Mouse (Mus musculus) heart, postnatal 4 days (tissue): ENCODE data around the gene Heatr3. TPM values are rescaled to one million over a fixed set of nuclear protein-coding genes. Genes with fewer than 3 reads are reported as not detected.

Source experiments
- DNase-seq: peaks from one replicate; pipeline ENCODE4 v3.0.0; 2021
- total RNA-seq, 2 experiments: library from RNA; stranded (reverse); gene quantifications; 2 replicates each; pipeline ENCODE4 v1.2.3; 2021

The Heatr3 gene
- total RNA-seq: 10 to 100 TPM; 24.0 to 24.6 TPM

DNA sequence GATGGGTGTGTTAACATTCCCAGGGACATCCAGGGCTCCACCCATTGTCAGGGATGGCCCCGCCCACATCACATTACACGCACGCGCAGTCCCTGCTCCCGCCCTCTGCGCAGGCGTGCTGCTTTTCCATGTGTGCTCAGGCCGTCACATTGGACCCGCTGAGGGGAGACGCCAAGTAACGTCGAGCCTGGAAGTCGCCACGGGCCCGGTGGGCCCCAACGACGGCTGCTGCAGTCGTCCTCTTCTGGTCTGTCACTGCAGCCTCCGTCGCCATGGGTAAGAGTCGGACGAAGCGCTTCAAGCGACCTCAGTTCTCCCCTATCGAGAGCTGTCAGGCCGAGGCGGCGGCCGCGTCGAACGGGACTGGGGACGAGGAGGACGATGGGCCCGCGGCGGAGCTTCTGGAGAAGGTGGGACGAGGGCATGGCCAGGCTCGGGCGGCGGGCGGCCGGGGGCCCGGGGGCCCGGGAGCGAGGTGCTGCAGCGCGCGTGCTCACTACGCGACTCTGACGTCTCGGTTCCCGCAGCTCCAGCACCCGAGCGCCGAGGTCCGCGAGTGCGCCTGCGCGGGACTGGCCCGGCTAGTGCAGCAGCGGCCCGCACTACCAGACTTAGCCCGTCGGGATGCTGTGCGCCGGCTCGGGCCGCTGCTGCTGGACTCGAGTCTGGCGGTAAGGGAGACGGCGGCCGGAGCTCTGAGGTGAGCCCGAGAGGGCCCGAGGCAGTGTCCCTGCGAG is at the start of gene Heatr3:
Gene Heatr3, plus strand, starts transcription at position 108 of the 737 bp plus-strand sequence.
- peak; percentile 98 for DNase-seq

DNA sequence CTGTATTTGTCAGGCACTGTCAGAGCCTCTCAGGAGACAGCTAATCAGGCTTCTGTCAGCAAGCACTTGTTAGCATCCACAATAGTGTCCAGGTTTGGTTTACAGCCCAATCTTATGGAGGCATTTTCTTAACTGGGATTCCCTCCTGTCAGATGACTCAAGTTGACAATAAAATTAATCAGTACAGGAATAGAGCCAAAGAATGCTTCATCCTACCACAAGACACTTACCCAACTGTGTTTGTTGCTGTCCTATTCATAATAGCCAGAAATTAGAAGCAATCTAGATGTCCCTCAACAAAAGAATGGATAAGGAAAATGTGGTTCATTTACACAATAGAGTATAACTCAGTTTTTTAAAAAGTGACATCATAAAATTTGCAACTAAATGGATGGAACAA is 49.6 kb upstream of the Heatr3 start:
- DNase-seq: no peak

DNA sequence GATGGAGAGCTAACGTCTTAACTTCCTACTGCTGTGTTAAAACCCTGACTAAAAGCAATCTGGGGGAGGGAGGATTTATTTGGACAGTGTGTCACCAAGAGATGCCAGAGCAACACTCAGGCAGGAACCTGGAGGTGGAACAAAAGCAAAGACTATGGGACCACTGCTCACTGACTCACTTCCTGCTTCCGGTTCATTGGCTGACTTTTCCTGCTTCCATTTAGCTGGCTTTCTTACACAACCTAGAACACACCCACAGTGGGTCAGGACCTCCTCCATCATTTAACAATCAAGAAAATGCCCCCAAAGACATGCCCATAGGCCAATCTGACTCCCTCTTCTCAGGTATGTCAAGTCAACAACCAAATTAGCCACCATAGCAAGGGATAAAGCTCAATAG is 46.0 kb upstream of the Heatr3 start:
- no peak for DNase-seq

DNA sequence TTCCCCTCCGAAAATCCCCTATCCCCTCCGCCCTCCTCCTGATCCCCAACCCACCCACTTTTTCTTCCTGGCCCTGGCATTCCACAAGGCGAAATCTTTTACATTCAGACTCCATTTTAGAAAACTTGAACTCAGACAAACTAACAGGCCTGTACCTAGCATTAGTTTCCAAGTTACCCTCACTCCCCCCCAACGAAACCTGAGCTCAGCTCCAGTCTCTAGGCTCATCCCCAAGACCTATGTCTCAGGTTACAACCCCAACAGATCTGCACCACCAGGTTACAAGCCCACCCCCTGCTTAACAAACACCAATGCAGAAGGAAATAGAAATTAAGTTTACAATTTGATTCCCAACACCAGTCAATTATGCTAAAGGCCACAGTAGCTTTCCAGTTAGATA is 44.3 kb upstream of the Heatr3 start:
- DNase-seq: no peak

DNA sequence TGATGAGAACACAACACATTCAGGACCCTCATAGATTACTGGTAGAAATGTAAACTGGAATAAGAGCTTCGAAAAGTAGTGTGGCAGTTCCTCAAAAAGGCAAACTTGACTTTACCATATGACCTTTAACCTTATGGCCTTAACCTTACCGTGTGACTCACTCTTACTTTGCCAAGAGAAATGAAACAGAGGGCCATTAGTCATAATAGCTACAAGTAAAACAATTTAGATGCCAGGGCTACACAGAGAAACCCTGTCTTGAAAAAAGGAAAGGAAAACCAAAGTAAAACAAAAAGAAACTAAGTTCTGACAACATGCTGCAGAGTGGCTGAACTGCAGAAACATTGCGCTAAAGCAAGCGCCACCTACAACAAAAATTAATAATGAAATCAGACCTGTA is 38.8 kb upstream of the Heatr3 start:
- no peak for DNase-seq

DNA sequence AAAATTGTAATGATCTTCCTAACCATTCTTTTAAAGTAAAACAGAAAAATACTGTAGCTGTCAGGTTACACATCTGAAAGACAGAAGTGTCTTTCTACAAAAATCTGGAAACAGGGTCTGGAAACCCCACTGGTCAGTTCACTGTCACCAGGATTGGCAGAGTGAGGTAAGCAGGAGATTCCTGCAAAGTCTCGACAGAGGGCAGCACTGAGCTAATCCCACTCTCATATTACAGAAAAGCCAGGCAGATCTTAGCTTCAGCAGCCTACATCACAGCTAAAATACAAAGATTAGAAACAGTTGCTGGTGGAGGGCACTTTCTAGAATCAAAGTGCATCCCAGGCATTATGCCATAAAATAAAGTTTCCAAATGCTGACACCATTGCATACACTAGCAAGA is 38.1 kb upstream of the Heatr3 start:
- peak; percentile 53 for DNase-seq

DNA sequence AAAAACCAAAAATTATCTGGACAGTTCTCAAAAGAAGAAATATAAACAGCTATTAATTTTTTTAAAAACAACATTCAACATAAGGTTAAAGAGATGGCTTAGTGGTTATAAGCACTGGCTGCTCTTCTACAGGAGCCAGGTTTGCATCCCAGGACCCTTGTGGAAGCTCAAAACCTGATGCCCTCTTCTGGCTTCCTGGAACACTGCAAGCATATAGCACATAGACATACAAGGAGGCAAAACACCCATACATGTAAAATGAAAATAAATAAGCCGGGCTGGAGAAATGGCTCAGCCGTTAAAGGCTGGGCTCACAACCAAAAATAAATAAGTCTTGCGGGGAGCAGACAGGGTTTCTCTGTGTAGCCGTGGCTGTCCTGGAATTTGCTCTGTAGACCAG is 28.4 kb upstream of the Heatr3 start:
- DNase-seq: no peak

DNA sequence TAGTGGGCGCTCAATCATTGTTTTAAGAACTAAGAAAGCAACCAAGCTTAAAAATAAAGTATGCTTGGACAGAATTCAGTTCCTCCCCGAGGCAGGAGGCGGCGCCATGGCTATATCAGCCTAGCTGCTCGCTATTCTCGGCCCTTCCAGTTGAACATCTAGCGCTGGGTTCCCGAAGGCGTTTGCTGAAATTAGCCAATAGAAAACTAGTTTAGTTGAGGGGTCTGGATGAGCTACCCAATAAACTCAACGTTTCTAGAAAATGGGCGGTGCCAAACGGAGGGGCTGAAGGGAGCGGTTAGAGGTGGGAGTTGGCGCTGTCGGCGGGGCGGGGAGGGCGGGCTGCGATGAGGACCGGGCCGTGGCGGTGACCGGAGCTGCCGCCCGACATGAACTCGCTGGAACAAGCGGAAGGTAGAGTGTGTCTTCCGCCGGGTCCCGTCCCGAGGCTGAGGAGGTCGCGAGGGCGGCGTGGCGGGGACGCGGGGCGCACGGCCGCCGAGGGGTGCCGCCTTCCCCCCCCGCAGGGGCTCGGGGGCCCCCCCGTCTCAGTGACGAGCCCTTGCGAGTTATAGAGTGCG is 19.1 kb upstream of the Heatr3 start, which contains the start of gene Cnep1r1:
Gene Cnep1r1, plus strand, starts transcription at position 314 of the 581 bp plus-strand sequence.
- peak; percentile 96 for DNase-seq

DNA sequence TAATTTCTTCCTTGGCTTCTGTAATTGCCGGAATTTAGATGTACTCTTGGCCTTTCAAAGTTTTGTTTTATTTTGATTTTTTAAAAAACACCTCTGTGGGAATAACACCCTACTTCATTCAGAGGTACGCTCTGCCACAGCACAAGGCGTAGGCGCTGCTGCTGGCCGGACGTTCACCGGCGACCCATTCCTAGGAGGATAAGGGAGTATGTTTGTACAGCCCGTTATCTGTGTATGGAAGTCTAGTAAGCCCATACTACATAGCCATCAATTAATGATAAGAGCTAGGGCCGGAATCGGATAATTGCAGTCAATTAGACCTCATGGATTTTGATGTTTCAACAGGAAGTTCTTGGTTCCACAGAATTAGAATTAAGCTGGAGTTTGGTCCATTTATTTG is 18.6 kb upstream of the Heatr3 start:
- peak; percentile 11 for DNase-seq

DNA sequence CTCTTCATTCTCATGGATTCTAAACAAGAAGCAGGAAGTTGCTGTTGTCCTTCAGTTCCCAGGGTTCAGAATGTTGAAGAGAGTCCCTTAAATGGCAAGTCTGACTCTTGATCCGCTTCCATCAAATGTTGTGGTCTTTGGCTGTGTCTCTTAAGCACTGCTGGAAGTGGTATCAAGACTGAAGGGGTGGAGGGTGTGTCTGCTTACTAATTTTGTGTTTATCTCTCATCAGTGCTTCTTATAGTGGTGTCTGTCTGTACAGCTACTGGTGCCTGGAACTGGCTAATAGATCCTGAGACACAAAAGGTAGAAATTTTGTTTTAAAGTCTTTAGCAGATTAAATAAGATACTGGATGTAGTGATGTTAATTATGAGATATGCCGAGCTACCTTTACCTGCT is 12.8 kb upstream of the Heatr3 start:
- DNase-seq: no peak

DNA sequence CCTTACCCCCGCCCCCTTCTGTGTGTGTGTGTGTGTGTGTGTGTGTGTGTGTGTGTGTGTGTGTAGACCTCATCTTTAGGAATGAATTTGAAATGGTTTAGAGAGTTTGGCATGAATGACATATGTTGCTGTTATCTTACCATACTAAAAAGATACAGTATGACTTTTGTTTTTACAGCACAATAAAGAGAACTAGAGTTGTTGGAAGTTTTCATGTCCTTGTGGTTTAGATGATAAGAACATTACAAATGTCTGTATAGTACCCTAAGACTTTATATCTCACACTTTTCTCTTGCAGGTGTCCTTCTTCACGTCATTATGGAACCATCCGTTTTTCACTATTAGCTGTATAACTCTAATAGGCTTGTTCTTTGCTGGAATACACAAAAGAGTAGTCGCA is 8.3 kb upstream of the Heatr3 start:
- no peak for DNase-seq

DNA sequence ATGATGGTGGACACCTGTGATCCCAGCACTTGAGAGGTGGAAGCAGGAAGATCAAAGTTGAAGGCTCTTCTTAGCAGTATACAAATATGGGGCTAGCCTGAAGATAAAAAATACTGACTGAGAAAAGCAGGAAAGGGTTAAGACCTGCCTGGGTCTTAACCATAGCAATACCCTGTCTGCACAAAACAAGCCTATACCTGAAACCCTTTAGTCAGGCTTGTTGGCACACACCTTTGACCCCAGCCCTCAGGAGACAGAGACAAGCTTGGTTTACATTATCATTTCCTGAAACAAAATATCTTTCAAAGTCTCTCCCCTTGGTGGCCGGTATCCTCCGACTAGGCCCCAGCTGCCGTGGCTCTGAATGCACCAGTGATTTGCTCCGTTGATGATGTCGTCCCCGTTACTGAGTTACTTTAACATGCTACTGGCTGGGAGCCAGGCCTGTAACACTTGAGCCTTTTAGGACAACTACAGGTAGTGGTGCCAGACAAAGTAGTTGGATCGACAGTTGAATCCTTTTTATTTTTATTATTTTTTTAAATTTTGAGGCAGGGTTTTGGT is 6.8 kb upstream of the Heatr3 start:
- no peak for DNase-seq

DNA sequence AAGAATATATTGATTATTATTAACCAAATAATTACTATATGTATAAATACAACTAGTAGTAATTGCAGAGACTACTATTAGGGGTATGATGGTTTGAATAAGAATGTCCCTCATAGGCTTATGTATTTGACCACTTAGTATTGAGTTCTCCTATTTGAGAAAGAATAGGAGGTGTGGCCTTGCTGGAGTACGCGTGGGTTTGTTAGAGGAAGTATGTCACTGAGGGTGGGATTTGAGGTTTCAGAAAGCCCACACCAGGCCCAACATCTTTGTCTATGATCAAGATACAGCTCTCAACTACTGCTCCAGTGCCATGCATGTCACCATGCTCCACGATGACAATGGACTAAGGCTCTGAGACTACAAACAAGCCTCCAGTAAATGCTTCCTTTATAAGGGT is 1.6 kb downstream of the Heatr3 start:
- no peak for DNase-seq

DNA sequence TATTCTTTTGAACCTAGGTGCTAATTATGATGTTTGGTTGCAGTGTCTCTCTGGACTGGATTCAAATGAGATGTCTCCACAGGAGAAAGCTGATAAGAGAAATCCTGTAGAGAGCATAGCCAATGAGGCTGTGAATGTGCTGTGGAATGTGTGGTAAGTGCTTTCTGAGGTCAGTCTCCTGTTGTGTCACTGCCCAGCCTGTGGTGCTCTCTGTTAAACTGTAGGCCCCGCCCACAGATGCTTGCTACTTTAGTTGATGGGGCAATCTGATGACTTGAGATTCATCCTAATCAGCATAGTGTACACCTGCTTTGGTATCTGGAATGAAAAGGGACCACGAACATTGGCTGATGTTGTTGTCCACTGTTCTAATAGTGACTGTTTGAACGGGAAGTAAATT is 4.0 kb downstream of the Heatr3 start:
- DNase-seq: no peak

DNA sequence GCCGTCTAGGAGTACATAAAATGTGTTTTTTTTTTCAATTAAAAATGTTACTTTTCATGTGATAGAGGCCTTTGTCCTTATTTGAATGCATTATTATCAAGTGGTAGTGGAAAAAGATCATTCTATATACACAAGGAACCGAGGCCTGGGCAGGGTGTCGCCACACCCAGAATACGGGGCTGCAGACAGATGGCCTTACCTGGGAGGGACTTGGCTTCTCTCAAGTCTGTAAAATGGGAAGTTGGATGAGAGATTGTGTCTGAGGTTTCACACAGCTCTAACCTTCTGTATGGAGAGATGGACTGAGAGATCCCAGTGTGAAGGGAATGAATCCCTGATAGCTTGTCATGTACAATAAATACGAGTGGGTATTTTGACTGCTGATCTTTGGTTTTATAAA is 6.4 kb downstream of the Heatr3 start:
- DNase-seq: no peak

DNA sequence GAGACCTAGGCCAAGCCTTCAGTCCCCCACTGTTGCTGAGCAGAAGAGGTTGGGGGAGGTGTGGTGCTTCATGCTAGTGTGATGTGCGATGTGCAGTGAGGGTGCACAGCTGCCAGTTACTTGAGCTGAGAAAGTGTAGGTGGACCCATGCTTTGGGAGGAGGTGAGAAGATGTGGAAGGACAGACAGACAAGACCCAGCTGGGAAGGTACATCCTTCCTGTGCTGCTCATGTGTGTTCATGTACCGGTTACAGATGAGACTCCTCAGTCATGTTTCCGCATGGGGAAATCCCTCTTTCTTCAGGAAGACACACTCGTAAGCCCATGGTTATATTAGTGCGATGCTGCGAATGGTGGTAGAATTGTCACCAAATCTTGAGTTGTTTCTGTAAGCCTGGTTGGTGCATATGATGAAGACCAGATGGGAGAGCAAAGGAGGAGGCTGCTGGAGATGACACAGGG is 13.3 kb downstream of the Heatr3 start:
- DNase-seq: no peak

DNA sequence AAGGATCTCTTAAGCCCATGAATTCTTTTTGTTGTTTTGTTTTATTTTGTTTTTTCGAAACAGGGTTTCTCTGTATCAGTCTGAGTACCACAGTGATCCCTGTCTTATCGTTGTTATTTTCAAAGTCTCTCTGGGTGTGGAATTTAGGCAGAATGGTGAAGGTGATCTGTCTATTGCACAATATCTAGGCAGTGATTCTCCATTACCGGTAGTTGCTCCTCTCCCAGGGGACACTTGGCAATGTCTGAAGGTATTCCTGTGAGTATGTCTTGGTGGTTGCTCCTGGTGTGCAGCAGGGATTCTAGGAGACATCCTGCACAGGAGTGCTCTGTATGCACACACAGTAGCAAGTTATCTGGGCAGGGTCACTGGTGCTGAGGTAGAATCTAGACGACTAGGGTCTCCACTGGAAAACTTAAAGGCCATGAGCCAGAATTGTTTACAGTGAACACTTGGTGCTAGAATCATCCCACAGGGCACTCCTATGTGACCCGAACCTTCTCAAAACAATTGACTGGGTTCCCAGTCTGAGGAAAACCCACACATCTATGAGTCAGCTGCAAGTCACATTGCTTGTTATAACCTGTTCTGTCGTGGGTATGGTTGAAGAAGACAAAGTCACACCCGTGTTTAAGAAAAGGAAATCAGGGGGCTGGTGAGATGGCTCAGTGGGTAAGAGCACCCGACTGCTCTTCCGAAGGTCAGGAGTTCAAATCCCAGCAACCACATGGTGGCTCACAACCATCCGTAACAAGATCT is 22.8 kb downstream of the Heatr3 start:
- DNase-seq: no peak

DNA sequence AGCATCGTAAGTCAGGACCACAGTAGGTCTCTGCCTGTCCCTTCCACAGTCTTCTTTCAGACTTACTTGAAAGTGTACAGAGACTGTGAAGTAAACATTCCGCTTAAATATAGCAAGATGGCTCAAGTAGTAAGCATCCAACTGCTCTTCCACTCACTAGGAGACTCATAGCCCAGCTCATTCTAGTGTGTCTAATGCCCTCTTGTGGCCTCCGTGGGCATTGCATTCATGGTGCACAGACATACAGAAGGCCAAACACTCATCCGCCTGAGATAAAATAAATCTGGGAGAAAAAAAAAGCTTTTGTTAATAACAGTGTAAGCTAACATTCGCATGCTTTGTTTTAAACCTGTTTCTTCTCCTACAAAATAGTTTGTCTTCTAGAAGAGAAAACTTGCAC is 23.8 kb downstream of the Heatr3 start:
- DNase-seq: peak; percentile 76

DNA sequence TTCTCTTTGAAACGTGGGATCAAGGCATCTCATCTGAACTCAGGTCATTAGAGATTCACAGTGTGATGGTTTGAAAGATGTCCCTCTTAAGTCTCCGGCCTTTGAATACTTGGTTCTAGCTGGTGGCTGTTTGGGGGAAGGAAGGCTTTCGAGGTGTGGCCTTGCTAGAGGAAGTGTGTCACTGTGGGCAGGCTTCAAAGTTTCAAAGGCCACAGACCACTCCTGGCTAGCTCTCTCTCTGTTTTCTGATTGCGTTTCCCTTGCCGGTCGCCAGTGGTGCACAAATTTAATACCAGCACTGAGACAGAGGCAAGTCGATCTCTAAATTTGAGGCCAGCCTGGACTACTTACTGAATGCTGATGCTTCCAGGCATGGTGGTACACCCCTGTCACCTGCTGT is 37.6 kb downstream of the Heatr3 start:
- no peak for DNase-seq

DNA sequence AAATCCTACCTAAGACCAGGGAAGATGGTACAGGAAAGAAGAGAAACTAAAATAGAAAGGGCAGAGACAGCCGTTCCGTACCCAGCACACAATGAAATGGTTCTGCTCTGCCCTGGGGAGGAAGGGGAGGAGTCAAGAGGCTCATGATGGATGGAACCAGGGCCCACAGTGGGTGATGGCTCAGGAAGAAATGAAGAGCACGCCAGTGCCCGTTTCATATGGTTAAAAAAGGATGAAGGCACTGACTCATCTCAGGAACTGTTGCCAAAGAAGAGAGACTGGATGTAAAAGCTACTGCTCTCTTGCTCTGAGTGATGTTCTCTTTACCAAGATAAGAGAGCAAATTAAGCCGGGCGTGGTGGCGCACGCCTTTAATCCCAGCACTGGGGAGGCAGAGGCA is 39.6 kb downstream of the Heatr3 start:
- no peak for DNase-seq

DNA sequence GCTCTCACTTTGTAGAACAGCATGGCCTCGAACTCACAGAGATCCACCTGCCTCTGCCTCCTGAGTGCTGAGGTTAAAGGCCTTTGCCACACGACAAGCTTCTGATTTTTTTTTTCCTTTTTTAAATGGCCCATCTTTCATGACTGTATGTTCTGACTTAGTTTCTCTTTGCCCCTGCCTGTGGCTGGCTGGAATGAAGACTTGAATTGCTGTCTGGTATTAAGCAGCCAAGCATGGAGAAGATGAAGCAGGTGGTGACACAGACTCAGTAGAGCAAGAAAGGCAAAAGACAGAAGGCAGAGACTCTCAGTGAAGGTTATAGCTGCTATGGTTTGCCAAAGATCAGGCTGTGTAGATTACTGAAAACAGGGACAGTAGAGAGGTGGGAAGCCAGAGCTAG is 45.5 kb downstream of the Heatr3 start:
- no peak for DNase-seq

DNA sequence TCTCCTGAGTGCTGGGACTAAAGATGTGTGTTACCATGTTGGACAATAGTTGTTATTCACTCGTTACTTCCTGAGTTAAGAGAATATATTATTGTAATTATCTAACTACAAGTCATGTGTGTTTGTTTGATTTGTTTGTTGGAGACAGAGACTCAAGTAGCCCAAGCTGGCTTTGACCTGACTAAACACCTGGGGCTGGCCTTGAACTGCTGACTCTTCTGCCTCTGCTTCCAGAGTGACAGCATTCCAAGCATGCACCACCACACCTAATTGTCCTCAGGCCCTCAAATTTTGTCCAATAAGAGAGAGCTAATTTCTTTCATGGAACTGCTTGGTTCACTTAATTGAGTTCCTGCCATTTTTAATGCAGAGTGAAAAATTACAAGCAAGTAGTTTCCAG is 47.3 kb downstream of the Heatr3 start:
- DNase-seq: no peak

DNA sequence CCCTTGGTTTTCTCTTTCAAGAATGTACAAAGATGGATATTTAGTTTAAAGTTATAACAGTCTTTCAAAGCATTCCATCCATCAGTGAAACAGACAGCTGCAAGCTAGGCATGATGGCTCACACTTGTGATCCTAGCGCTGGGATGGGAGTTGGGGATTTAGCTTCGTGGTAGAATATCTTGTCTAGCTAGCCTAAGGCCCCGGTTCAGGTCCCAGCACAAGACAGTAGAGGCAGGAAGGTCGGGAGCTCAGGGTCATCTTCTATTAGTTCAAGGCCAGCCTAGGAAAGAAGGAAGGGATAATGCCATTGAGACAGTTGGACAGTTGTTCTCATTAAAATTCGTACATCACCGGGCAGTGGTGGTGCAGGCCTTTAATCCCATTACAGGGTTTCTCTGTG is 48.1 kb downstream of the Heatr3 start:
- no peak for DNase-seq
